In genomic region chr7:19826756-19827155, GRCm38 (mm10) we compare ENCODE assay signal across 23 mouse cellular contexts. TPM values are rescaled to one million over a fixed set of nuclear protein-coding genes. Genes with fewer than 3 reads are reported as not detected.
DNase-seq lines count a peak whose midpoint lies in the region; ATAC-seq and TF ChIP-seq lines count a peak whose summit lies in the region.
"Had no signal": no experiment of that assay in that cellular context is flagged by ENCODE, and none has a peak within 500 bp of the region (broad histone marks: within the 10 kb centered on the region; RNA-seq: fewer than 3 reads in every experiment).

No protein-coding gene starts in this region.

- WGBS in kidney, adult 2 months: 69% methylated on average over 6 of the region's 6 CpGs
- WGBS in stomach, embryonic 15.5 days: 37% methylated on average over 6 of the region's 6 CpGs

- no peaks in the 10 kb centered on the region for H3K36me3 ChIP-seq in kidney, adult 2 months (ENCODE audit: control insufficient read depth, insufficient read depth, low read length)
- H3K36me3 ChIP-seq in stomach, embryonic 15.5 days: no peaks in the 10 kb centered on the region

- no peaks in the 10 kb centered on the region for H3K27me3 ChIP-seq in kidney, adult 2 months (replicated peaks; ENCODE audit: control insufficient read depth, insufficient read depth, low read length)
- no peaks in the 10 kb centered on the region for H3K27me3 ChIP-seq in stomach, embryonic 15.5 days (replicated peaks)

- no peak overlapping the region for H3K27ac ChIP-seq in kidney, adult 2 months (ENCODE audit: insufficient read depth, low read depth, low read length)
- peak overlapping the region; percentile 66 for H3K27ac ChIP-seq in embryonic fibroblast, embryonic 13.5 days (ENCODE audit: insufficient read depth, low read length)
- H3K27ac ChIP-seq in stomach, embryonic 15.5 days: 0 out of 2 replicates have a peak overlapping the region, but pooled peaks have one; percentile 19
- H3K27ac ChIP-seq: forebrain, embryonic 13.5 days; macrophage had no signal

- peaks cover 29% of the 10 kb centered on the region for H3K4me1 ChIP-seq in kidney, adult 2 months (ENCODE audit: control insufficient read depth, insufficient read depth, low read length)
- H3K4me1 ChIP-seq in embryonic fibroblast, embryonic 13.5 days (ENCODE audit: control insufficient read depth, insufficient read depth, low read length): peaks cover 20% of the 10 kb centered on the region
- H3K4me1 ChIP-seq in stomach, embryonic 15.5 days: peaks cover 53% of the 10 kb centered on the region

- TF ChIP-seq POLR2A in kidney, adult 2 months (IDR thresholded peaks at IDR 0.05; ENCODE audit: low read depth, low read length): no peak
- peak; percentile 58 for TF ChIP-seq POLR2A in embryonic fibroblast, embryonic 13.5 days (IDR thresholded peaks at IDR 0.05; ENCODE audit: low read depth, low read length)

- peak; percentile 59 for DNase-seq in adrenal gland, postnatal 10 days
- DNase-seq in adrenal gland, postnatal 25 days: no peak
- DNase-seq in kidney, postnatal 10 days: peak; percentile 32
- DNase-seq in kidney, adult 2 months: no peak
- DNase-seq in retina, embryonic 14.5 days (ENCODE audit: low spot score): no peak
- no peak for DNase-seq in right cerebral cortex, adult 18-20 months
- DNase-seq: cerebellum, adult 8-10 months; kidney, adult 18-20 months; layer of hippocampus, postnatal 36 days; right cerebral cortex, postnatal 14 days had no signal

- no peak for TF ChIP-seq CTCF in kidney, adult 2 months (conservative IDR thresholded peaks at IDR 0.05; ENCODE audit: insufficient read depth, insufficient read length, low read depth, low read length)
- no peak for TF ChIP-seq CTCF in embryonic fibroblast, embryonic 13.5 days (IDR thresholded peaks at IDR 0.05; ENCODE audit: borderline replicate concordance, insufficient read depth, low read length)

- H3K4me2 ChIP-seq in stomach, embryonic 15.5 days: no peak overlapping the region
- H3K4me2 ChIP-seq: forebrain, embryonic 13.5 days had no signal

- no peak overlapping the region for H3K4me3 ChIP-seq in kidney, adult 2 months (ENCODE audit: insufficient read depth, low read depth, low read length)
- no peak overlapping the region for H3K4me3 ChIP-seq in embryonic fibroblast, embryonic 13.5 days (ENCODE audit: insufficient read depth, low read length)
- H3K4me3 ChIP-seq in stomach, embryonic 15.5 days (replicated peaks): no peak overlapping the region
- H3K4me3 ChIP-seq: forebrain, embryonic 13.5 days had no signal

- no peaks in the 10 kb centered on the region for H3K9me3 ChIP-seq in stomach, embryonic 15.5 days
- H3K9me3 ChIP-seq: forebrain, embryonic 13.5 days had no signal

- H3K9ac ChIP-seq in stomach, embryonic 15.5 days: no peak overlapping the region
- H3K9ac ChIP-seq: forebrain, embryonic 13.5 days had no signal

- no peak for ATAC-seq in stomach, embryonic 15.5 days (ENCODE audit: insufficient read depth, low FRiP score, low read depth)
- ATAC-seq: forebrain, embryonic 13.5 days; midbrain, embryonic 16.5 days had no signal

RNA-seq across cellular contexts. Expression of gene Bcl3, which starts 4.2 kb away (rescaled TPM):
- 10 to 100 TPM; 15.4 to 16.6 TPM for total RNA-seq in adrenal gland, postnatal 10 days (2021)
- 26.5 and 34.5 TPM in 2 replicates for total RNA-seq in adrenal gland, postnatal 25 days (2021)
- polyA plus RNA-seq in kidney, adult 2 months (2012; rRNA removed): 10.3 and 14.4 TPM in 2 replicates
- polyA plus RNA-seq in embryonic fibroblast, embryonic 13.5 days (2011; ENCODE audit: insufficient read length, low read depth, missing spikeins): 24.1 and 37.9 TPM in 2 replicates
- 8.9 and 10.4 TPM in 2 replicates for polyA plus RNA-seq in stomach, embryonic 15.5 days (2015; fragmentation: Nextera tagmentation; extraction: Ambion mirVana)

RNA-seq across cellular contexts. Expression of gene Gm19345, which starts 25.0 kb away (rescaled TPM):
- not detected for total RNA-seq in adrenal gland, postnatal 10 days (2021)
- total RNA-seq in adrenal gland, postnatal 25 days (2021): 0.55 and 1.6 TPM in 2 replicates
- polyA plus RNA-seq in kidney, adult 2 months (2012; rRNA removed): 0.12 TPM in 1 of 2 replicates, not detected in the other
- polyA plus RNA-seq in embryonic fibroblast, embryonic 13.5 days (2011; ENCODE audit: insufficient read length, low read depth, missing spikeins): not detected in 2 replicates
- polyA plus RNA-seq in stomach, embryonic 15.5 days (2015; fragmentation: Nextera tagmentation; extraction: Ambion mirVana): 0.39 TPM in 1 of 2 replicates, not detected in the other
- total RNA-seq: gastrocnemius, postnatal 4 days; hematopoietic stem cell, adult 5-6 weeks; MEL had no signal
- polyA plus RNA-seq: limb, embryonic 11.5 days; macrophage had no signal

RNA-seq across cellular contexts. Expression of gene Cblc, which starts 30.1 kb away (rescaled TPM):
- 1 to 10 TPM; 1.8 to 3.2 TPM for total RNA-seq in adrenal gland, postnatal 10 days (2021)
- 0.55 TPM in 1 of 2 replicates, not detected in the other for total RNA-seq in adrenal gland, postnatal 25 days (2021)
- 24.4 and 32.6 TPM in 2 replicates for polyA plus RNA-seq in kidney, adult 2 months (2012; rRNA removed)
- not detected in 2 replicates for polyA plus RNA-seq in embryonic fibroblast, embryonic 13.5 days (2011; ENCODE audit: insufficient read length, low read depth, missing spikeins)
- 24.3 and 24.6 TPM in 2 replicates for polyA plus RNA-seq in stomach, embryonic 15.5 days (2015; fragmentation: Nextera tagmentation; extraction: Ambion mirVana)
- total RNA-seq: hematopoietic stem cell, adult 5-6 weeks; layer of hippocampus, postnatal 36 days; MEL had no signal
- polyA plus RNA-seq: forebrain, embryonic 13.5 days; macrophage; testis, adult 2 months had no signal

RNA-seq across cellular contexts. Expression of gene Ceacam16, which starts 34.3 kb away (rescaled TPM):
- under 1 TPM in 1 of 2 experiments, not detected in 1; 0.18 TPM for total RNA-seq in adrenal gland, postnatal 10 days (2021)
- total RNA-seq in adrenal gland, postnatal 25 days (2021): not detected in 2 replicates
- polyA plus RNA-seq in kidney, adult 2 months (2012; rRNA removed): 0.14 and 0.16 TPM in 2 replicates
- polyA plus RNA-seq in embryonic fibroblast, embryonic 13.5 days (2011; ENCODE audit: insufficient read length, low read depth, missing spikeins): not detected in 2 replicates
- 0.09 TPM in 1 of 2 replicates, not detected in the other for polyA plus RNA-seq in stomach, embryonic 15.5 days (2015; fragmentation: Nextera tagmentation; extraction: Ambion mirVana)
- total RNA-seq: gastrocnemius, postnatal 4 days; layer of hippocampus, postnatal 36 days had no signal
- polyA plus RNA-seq: brain, embryonic 14.5 days; forebrain, embryonic 13.5 days; limb, embryonic 11.5 days; liver, embryonic 16.5 days had no signal

RNA-seq across cellular contexts. Expression of gene Bcam, which starts 55.9 kb away (rescaled TPM):
- total RNA-seq in adrenal gland, postnatal 10 days (2021): 10 to 100 TPM; 62.4 to 75.1 TPM
- 37.2 TPM in 2 replicates for total RNA-seq in adrenal gland, postnatal 25 days (2021)
- 237 and 272 TPM in 2 replicates for polyA plus RNA-seq in kidney, adult 2 months (2012; rRNA removed)
- 2.1 and 2.5 TPM in 2 replicates for polyA plus RNA-seq in embryonic fibroblast, embryonic 13.5 days (2011; ENCODE audit: insufficient read length, low read depth, missing spikeins)
- 129 and 151 TPM in 2 replicates for polyA plus RNA-seq in stomach, embryonic 15.5 days (2015; fragmentation: Nextera tagmentation; extraction: Ambion mirVana)
- total RNA-seq: neutrophil, adult 5-6 weeks had no signal

Comparison
In these comparisons a context has a peak if more than half of its experiments do, and no peak if none do; other contexts are left out.
1. DNase-seq: peak in adrenal gland, postnatal 10 days (single experiment) and kidney, postnatal 10 days (single experiment); none in adrenal gland, postnatal 25 days (single experiment), kidney, adult 2 months (single experiment), retina, embryonic 14.5 days (single experiment) and right cerebral cortex, adult 18-20 months (single experiment).
2. RNA of gene Cblc, which starts 30.1 kb away (polyA plus RNA-seq): 24.3 to 24.6 TPM in stomach, embryonic 15.5 days and 24.4 to 32.6 TPM in kidney, adult 2 months; not detected in embryonic fibroblast, embryonic 13.5 days; every median in the first group is over 10 times any median in the second.